Mouse (Mus musculus) limb, embryonic 11.5 days (tissue): ENCODE data around the gene Zfp846. TPM values are rescaled to one million over a fixed set of nuclear protein-coding genes. Genes with fewer than 3 reads are reported as not detected.

Experiments used
- ATAC-seq: fragments of 200-750 bp; cut with Nextera tagmentation; 2 replicates; pipeline ENCODE4 v1.8.0; 2017; ENCODE audit warnings: low read depth; ENCODE audit not compliant: insufficient number of reproducible peaks, low FRiP score, low TSS enrichment
- DNase-seq: peaks from one replicate; pipeline ENCODE4 v3.0.0-alpha.2; 2015; ENCODE audit warnings: low spot score
- H3K27ac ChIP-seq: fragments of 300-500 bp; sonication (generic); replicated peaks from 2 replicates; pipeline ENCODE4 v1.5.1; 2014; ENCODE audit warnings: low read depth, mild to moderate bottlenecking, low read length
- H3K27me3 ChIP-seq: fragments of 300-500 bp; sonication (generic); 2 replicates; pipeline ENCODE4 v1.6.1; 2014; ENCODE audit warnings: mild to moderate bottlenecking, low read length, mixed read lengths; ENCODE audit not compliant: control insufficient read depth, insufficient read depth
- H3K36me3 ChIP-seq: fragments of 300-500 bp; sonication (generic); 2 replicates; pipeline ENCODE4 v1.6.1; 2014; ENCODE audit warnings: mild to moderate bottlenecking, low read length, moderate library complexity, mixed read lengths; ENCODE audit not compliant: control insufficient read depth, insufficient read depth
- H3K4me1 ChIP-seq: fragments of 300-500 bp; sonication (generic); 2 replicates; pipeline ENCODE4 v1.6.1; 2014; ENCODE audit warnings: low read length, mixed read lengths; ENCODE audit not compliant: control insufficient read depth, insufficient read depth
- H3K4me2 ChIP-seq: fragments of 300-500 bp; sonication (generic); 2 replicates; pipeline ENCODE4 v1.6.1; 2014; ENCODE audit warnings: low read depth, mild to moderate bottlenecking, moderate library complexity; ENCODE audit not compliant: severe bottlenecking
- H3K4me3 ChIP-seq: fragments of 300-500 bp; sonication (generic); 2 replicates; pipeline ENCODE4 v1.5.1; 2014; ENCODE audit warnings: low read depth, low read length
- H3K9ac ChIP-seq: fragments of 300-500 bp; sonication (generic); 2 replicates; pipeline ENCODE4 v1.6.1; 2014; ENCODE audit warnings: mild to moderate bottlenecking, low read length
- H3K9me3 ChIP-seq: fragments of 300-500 bp; sonication (generic); 2 replicates; pipeline ENCODE4 v1.6.1; 2016; ENCODE audit warnings: low read length; ENCODE audit not compliant: control insufficient read depth
- WGBS: fragments of 180-500 bp; shearing (Covaris S2); extraction: QIAGEN DNeasy Blood & Tissue Kit; methylation state at CpG from one replicate; pipeline ENCODE4 v1.1.7; 2014; 5-methylcytosine and 5-hydroxymethylcytosine counted together
- polyA plus RNA-seq: library from polyadenylated mRNA; unstranded; fragments of >200 nt; fragmentation: Nextera tagmentation; extraction: Ambion mirVana; gene quantifications from 2 replicates; pipeline ENCODE4 v1.2.1, GENCODE M21; 2014

The Zfp846 gene
- polyA plus RNA-seq, 1 experiment from 2014 or later: 18.1 TPM

DNA sequence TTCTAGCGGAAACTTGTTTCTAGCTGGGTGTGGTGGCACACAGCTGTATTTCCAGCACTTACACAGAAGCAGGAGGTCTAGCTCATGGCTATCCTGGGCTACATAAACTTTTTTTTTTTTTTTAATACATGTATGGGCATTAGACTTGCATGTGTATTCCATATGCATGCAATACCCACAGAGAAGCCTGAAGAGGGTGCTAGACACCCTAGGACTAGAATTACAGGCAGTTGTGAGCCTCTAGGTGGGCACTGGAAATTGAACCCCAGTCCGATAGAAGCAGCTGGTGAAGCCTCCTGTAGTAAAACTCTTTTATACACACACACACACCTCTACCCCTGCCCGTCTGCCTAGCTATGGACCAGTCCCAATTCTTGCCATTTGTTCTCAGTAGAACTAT is 72.8 kb downstream of the Zfp846 start:
- no peak overlapping the region for H3K4me3 ChIP-seq
- DNase-seq: no peak
- H3K27ac ChIP-seq: no peak overlapping the region
- no peaks in the 10 kb centered on the region for H3K9me3 ChIP-seq
- H3K36me3 ChIP-seq: peaks cover 25% of the 10 kb centered on the region
- 76% methylated on average over 3 of the region's 3 CpGs for WGBS
- ATAC-seq: no peak
- H3K9ac ChIP-seq: no peak overlapping the region
- no peaks in the 10 kb centered on the region for H3K27me3 ChIP-seq
- H3K4me1 ChIP-seq: peaks cover 10% of the 10 kb centered on the region
- no peak overlapping the region for H3K4me2 ChIP-seq

Other genes with a start within 250 kb of the Zfp846 start
- 0.07 TPM in 1 of 2 replicates, not detected in the other for gene Olfr18, start 245.2 kb upstream of the Zfp846 start, polyA plus RNA-seq
- 31.9 and 33.2 TPM in 2 replicates for gene Zfp560, start 196.1 kb upstream of the Zfp846 start, polyA plus RNA-seq
- 28.8 and 31.9 TPM in 2 replicates for gene Zfp26, start 121.1 kb upstream of the Zfp846 start, polyA plus RNA-seq
- gene Zfp426, start 88.5 kb upstream of the Zfp846 start, polyA plus RNA-seq: 24.9 and 27.1 TPM in 2 replicates
- 147 and 159 TPM in 2 replicates for gene Zfp266, start 59.9 kb upstream of the Zfp846 start, polyA plus RNA-seq
- 379 and 389 TPM in 2 replicates for gene Ubl5, start 61.6 kb downstream of the Zfp846 start, polyA plus RNA-seq
- gene Fbxl12, start 63.5 kb downstream of the Zfp846 start, polyA plus RNA-seq: 11.7 and 14.1 TPM in 2 replicates
- gene Pin1, start 70.8 kb downstream of the Zfp846 start, polyA plus RNA-seq: 65.0 and 66.4 TPM in 2 replicates
- 2.6 and 3.8 TPM in 2 replicates for gene Olfm2, start 165.1 kb downstream of the Zfp846 start, polyA plus RNA-seq
- gene Col5a3, start 233.8 kb downstream of the Zfp846 start, polyA plus RNA-seq: 0.21 TPM in 1 of 2 replicates, not detected in the other
- not detected in 2 replicates for gene Rdh8, start 237.2 kb downstream of the Zfp846 start, polyA plus RNA-seq